Mouse (Mus musculus) olfactory bulb, adult 2 months (tissue): ENCODE data around the gene Wsb2. TPM values are rescaled to one million over a fixed set of nuclear protein-coding genes. Genes with fewer than 3 reads are reported as not detected.
"Not testable (repeated sequence)": the region's sequence is repeated elsewhere in the genome, so short reads cannot be mapped to it uniquely, and the experiment has no call there.

Source experiments
- H3K27ac ChIP-seq: fragments of 200-500 bp; 2 replicates; pipeline ENCODE4 v1.5.1; 2012; ENCODE audit warnings: low read depth, low read length; ENCODE audit not compliant: insufficient read depth
- H3K4me1 ChIP-seq: fragments of 200-500 bp; 2 replicates; pipeline ENCODE4 v1.6.1; 2012; ENCODE audit warnings: low read length; ENCODE audit not compliant: control insufficient read depth, insufficient read depth
- H3K4me3 ChIP-seq: fragments of 200-500 bp; 2 replicates; pipeline ENCODE4 v1.5.1; 2012; ENCODE audit warnings: mild to moderate bottlenecking, low read depth, low read length, moderate library complexity; ENCODE audit not compliant: insufficient read depth
- CTCF ChIP-seq: fragments of 200-500 bp; IDR thresholded peaks from 2 replicates; pipeline ENCODE4 v1.5.1; 2012; ENCODE audit warnings: low read depth, mild to moderate bottlenecking, low read length, moderate library complexity; ENCODE audit not compliant: insufficient read depth
- POLR2A ChIP-seq: fragments of 200-500 bp; IDR thresholded peaks from 2 replicates; pipeline ENCODE4 v1.6.1; 2012; ENCODE audit warnings: mild to moderate bottlenecking, low read depth, low read length, moderate library complexity; ENCODE audit not compliant: insufficient read depth
- WGBS: fragments of 180-500 bp; shearing (Covaris S2); methylation state at CpG from one replicate; pipeline ENCODE4 v1.1.7; 2018; 5-methylcytosine and 5-hydroxymethylcytosine counted together
- polyA plus RNA-seq: library from polyadenylated mRNA; stranded (reverse); fragments of >200 nt; gene quantifications from 2 replicates; pipeline ENCODE4 v1.2.4, GENCODE M21; 2012; ENCODE audit warnings: low replicate concordance; ENCODE audit not compliant: missing spikeins, insufficient read depth, insufficient read length

Gene Wsb2
- polyA plus RNA-seq, 1 experiment, result not detected

- H3K4me1 ChIP-seq, result peaks cover 27% of the 10 kb centered on the region
- TF ChIP-seq CTCF, result no peak
- no peak for TF ChIP-seq POLR2A
- H3K27ac ChIP-seq, result peak overlapping the region; percentile 62
- WGBS, result 44% methylated on average over 11 of the region's 11 CpGs
- no peak overlapping the region for H3K4me3 ChIP-seq
These were observed 19.2 kb downstream of the Wsb2 start for GRCm38 (mm10) chr5:117376331-117376761.

DNA sequence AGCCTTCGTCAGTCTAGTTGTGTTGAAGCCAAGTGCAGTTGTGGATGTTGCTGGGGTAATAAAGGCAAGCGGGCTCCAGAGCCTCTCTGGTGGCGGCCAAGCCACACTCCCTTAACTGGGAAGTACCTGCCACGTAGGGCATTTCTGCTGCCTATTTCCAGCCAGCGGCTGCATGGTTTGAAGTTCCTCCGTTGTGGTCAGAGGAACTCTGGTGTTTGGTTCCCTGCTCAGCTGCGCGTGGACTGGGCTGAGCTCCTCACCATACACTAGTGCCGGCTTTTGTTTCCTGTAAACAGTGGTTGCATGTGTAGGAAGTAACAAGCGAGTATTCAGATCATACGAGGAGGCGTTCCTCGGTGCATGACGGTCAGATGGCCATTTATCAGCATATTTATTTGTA lies 20.6 kb downstream of the Wsb2 start:
- H3K4me3 ChIP-seq, H3K27ac ChIP-seq: not testable (repeated sequence)
- H3K4me1 ChIP-seq, result peaks cover 32% of the 10 kb centered on the region
- WGBS, result 91% methylated on average over 14 of the region's 14 CpGs

- WGBS, result 56% methylated on average over 4 of the region's 4 CpGs
- no peak overlapping the region for H3K27ac ChIP-seq
These were observed 23.1 kb downstream of the Wsb2 start for GRCm38 (mm10) chr5:117380199-117380598.

DNA sequence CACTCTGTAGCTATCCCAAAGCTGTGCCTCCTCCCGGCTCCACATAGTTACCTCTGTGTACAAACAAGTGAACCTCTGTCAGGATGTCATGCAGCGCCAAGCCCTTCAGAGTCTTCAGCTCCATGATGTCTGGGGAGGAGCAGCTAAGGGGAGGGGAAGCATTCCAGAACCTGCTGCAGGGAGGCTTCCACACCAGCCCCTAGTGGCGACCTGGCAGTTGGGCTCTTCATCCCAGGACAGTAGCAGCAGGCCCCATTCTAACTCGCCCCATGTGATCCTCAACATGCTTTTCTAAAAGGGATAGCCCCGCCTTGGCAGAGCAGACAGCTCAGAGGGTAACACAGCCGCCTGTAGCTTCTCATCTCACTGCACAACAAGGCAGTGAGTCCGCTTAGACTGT lies 24.7 kb downstream of the Wsb2 start:
- Histone ChIP-seq H3K27ac (no peak overlapping the region), H3K4me1 (peaks cover 12% of the 10 kb centered on the region; the same call in 1 of the 2 replicates), H3K4me3 (no peak overlapping the region)
- no peak for TF ChIP-seq CTCF
- TF ChIP-seq POLR2A, result no peak
- WGBS, result 87% methylated on average over 7 of the region's 7 CpGs

More at GRCm38 (mm10) chr5:117380199-117380598, 23.1 kb downstream of the Wsb2 start:
- TF ChIP-seq POLR2A (no peak), CTCF (no peak)
- peaks cover 24% of the 10 kb centered on the region for H3K4me1 ChIP-seq
- H3K4me3 ChIP-seq, result no peak overlapping the region

- no peak overlapping the region for H3K4me3 ChIP-seq
- peaks cover 15% of the 10 kb centered on the region; the same call in 1 of the 2 replicates for H3K4me1 ChIP-seq
- WGBS, result 76% methylated on average over 12 of the region's 12 CpGs
- no peak for TF ChIP-seq POLR2A
- TF ChIP-seq CTCF, result no peak
- H3K27ac ChIP-seq, result no peak overlapping the region
These were observed 26.1 kb downstream of the Wsb2 start for GRCm38 (mm10) chr5:117383198-117383597.

GRCm38 (mm10) chr5:117388296-117388751 lies 31.2 kb downstream of the Wsb2 start:
- TF ChIP-seq POLR2A, result no peak
- no peak for TF ChIP-seq CTCF
- peaks cover 3% of the 10 kb centered on the region; the same call in 1 of the 2 replicates for H3K4me1 ChIP-seq
- 5% methylated on average over 16 of the region's 16 CpGs for WGBS
- H3K4me3 ChIP-seq, result peak overlapping the region; percentile 59
- H3K27ac ChIP-seq, result no peak overlapping the region

DNA sequence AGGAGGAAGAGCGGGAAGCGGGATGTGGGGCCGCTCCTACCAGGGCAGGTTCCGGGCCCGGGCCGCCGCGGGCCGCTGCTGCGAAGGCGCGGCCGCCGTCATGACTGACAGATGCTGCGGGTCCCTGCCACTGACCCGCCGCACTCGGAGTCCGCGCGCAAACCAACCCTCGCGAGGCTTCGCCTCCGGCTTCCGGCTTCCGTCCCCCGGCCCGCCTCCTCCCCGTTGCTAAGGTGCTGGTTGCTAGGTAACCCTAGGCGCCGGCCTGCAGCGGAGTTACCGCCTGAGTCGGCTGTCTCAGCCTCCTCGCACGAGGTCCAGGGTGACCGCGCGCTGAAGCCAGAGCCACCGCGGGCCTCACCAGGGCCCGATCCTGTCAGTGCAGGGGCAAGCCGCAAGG lies 31.8 kb downstream of the Wsb2 start, which contains the start of gene Rfc5:
Gene Rfc5 (minus strand): TSS at position 171 of the 400 bp plus-strand sequence.
- Histone ChIP-seq H3K4me1 (peaks cover 3% of the 10 kb centered on the region; the same call in 1 of the 2 replicates), H3K4me3 (peak within 1 kb of the TSS; percentile 59), H3K27ac (no peak within 1 kb of the TSS)
- TF ChIP-seq POLR2A (peak; percentile 54), CTCF (no peak)
- under 1% methylated on average over 44 of the region's 44 CpGs for WGBS

DNA sequence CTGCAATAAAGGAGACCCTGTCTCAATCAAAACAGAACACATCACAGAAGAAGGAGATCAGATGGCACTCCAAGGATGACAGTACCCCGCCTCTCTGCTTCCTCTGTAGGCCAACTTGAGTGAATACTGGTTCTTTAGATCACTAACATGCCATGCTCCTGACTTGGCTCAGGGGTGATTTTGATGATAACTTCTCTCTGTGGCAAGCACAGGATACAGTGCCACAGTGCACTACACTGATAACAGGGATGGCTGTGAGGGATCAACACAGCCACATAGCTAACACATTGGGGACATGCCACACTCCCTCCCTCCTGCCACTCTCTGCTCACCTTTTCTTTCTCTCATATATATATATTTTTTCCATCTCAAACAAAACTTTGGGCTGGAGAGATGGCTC lies 33.8 kb downstream of the Wsb2 start:
- H3K27ac ChIP-seq, result no peak overlapping the region
- peaks cover 3% of the 10 kb centered on the region; the same call in 1 of the 2 replicates for H3K4me1 ChIP-seq
- TF ChIP-seq POLR2A, result no peak
- TF ChIP-seq CTCF, result no peak
- no peak overlapping the region for H3K4me3 ChIP-seq
- WGBS, result 97% methylated on average over 1 of the region's 1 CpGs

DNA sequence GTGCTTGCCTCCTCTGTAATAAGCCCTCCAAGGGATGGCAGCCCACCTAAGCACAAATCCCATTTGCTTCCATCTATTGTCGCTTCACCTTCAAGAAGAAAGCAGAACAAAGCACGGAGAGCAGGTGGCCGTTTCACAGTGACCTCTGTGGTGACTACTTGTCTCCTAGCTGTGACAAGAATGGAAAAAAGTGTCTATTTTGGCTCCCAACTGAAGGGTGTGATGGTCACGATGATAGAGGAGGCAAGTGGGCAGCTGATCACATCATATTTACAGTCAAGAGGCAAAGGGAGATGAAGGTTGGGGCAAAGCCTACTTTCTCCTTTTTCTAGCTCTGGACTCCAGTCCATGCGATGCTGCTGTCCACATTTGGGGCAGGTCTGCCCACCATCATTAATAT lies 38.7 kb downstream of the Wsb2 start:
- WGBS, result 95% methylated on average over 5 of the region's 5 CpGs
- Histone ChIP-seq H3K4me1 (no peaks in the 10 kb centered on the region), H3K4me3 (no peak overlapping the region), H3K27ac (no peak overlapping the region)
- TF ChIP-seq POLR2A (no peak), CTCF (no peak)

GRCm38 (mm10) chr5:117396596-117397014 lies 39.5 kb downstream of the Wsb2 start:
- 69% methylated on average over 6 of the region's 6 CpGs for WGBS
- no peak overlapping the region for H3K4me3 ChIP-seq
- TF ChIP-seq CTCF, result no peak
- no peaks in the 10 kb centered on the region for H3K4me1 ChIP-seq
- no peak overlapping the region for H3K27ac ChIP-seq

- TF ChIP-seq POLR2A (no peak), CTCF (no peak)
- H3K4me1 ChIP-seq, result no peaks in the 10 kb centered on the region
- no peak overlapping the region for H3K4me3 ChIP-seq
- WGBS, result 73% methylated on average over 6 of the region's 6 CpGs
- no peak overlapping the region for H3K27ac ChIP-seq
These were observed 40.3 kb downstream of the Wsb2 start for GRCm38 (mm10) chr5:117397371-117397770.
